In the genomic region with DNA sequence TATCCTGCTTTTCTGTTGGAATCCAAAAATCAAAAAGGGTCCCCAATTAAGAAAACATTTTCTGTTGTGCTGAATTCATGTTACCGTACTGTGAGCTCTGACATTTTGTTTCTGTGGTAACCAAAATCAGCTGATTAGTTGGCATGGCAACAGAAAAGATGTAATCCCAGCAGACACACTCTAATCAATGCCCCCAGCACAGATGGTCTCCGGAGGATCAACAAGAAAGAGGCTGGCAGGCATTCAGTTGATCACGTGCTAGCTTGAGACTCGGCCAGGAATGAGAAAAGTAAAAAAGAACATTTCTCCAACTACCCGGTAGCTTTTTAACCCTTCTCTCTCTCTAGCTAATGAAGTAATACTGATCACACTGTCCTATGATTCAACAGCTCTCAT, we compare ENCODE assay signal across 8 mouse cellular contexts.
A peak's percentile ranks its signal among the peaks of the same experiment; 100 is the strongest.
DNase-seq lines count a peak whose midpoint lies in the region; ATAC-seq lines count a peak whose summit lies in the region.

No protein-coding gene starts in this region.

- 14% methylated on average over 5 of the region's 5 CpGs for WGBS in forebrain, embryonic 10.5 days
- 8% methylated on average over 5 of the region's 5 CpGs for WGBS in hindbrain, embryonic 15.5 days
- WGBS in midbrain, embryonic 11.5 days = 4% methylated on average over 5 of the region's 5 CpGs
- 23% methylated on average over 5 of the region's 5 CpGs for WGBS in intestine, embryonic 16.5 days

- DNase-seq in cerebellum, adult 18-20 months = peak; percentile 3
- DNase-seq in cerebellum, adult 11 months = no peak
- peak; percentile 67 for DNase-seq in forebrain, embryonic 10.5 days (ENCODE audit: extremely low spot score, low spot score)
- DNase-seq in midbrain, embryonic 11.5 days (ENCODE audit: low spot score, missing footprints) = peak; percentile 99
- DNase-seq in kidney, adult 18-20 months = no peak

- H3K27me3 ChIP-seq in forebrain, embryonic 10.5 days (ENCODE audit: poor library complexity, severe bottlenecking) = no peaks in the 10 kb centered on the region
- no peaks in the 10 kb centered on the region for H3K27me3 ChIP-seq in hindbrain, embryonic 15.5 days
- no peaks in the 10 kb centered on the region for H3K27me3 ChIP-seq in midbrain, embryonic 11.5 days (ENCODE audit: control insufficient read depth, insufficient read depth, low read length)
- H3K27me3 ChIP-seq in intestine, embryonic 16.5 days (replicated peaks; ENCODE audit: control insufficient read depth, insufficient read depth, low read length) = no peaks in the 10 kb centered on the region

- ATAC-seq in hindbrain, embryonic 15.5 days (ENCODE audit: low FRiP score, low read depth) = peak; percentile 94
- peak; percentile 98 for ATAC-seq in midbrain, embryonic 11.5 days (ENCODE audit: low FRiP score)
- no peak for ATAC-seq in megakaryocyte, adult 5-6 weeks (ENCODE audit: poor library complexity, severe bottlenecking)
- ATAC-seq in intestine, embryonic 16.5 days = no peak

- H3K4me2 ChIP-seq in hindbrain, embryonic 15.5 days = peak overlapping the region; percentile 37
- no peak overlapping the region for H3K4me2 ChIP-seq in midbrain, embryonic 11.5 days
- H3K4me2 ChIP-seq in intestine, embryonic 16.5 days (ENCODE audit: low read depth, low read length) = no peak overlapping the region

- no peak overlapping the region for H3K9ac ChIP-seq in hindbrain, embryonic 15.5 days
- H3K9ac ChIP-seq in midbrain, embryonic 11.5 days (ENCODE audit: low read length) = no peak overlapping the region
- H3K9ac ChIP-seq in intestine, embryonic 16.5 days (ENCODE audit: low read depth, low read length) = no peak overlapping the region

- H3K9me3 ChIP-seq in forebrain, embryonic 10.5 days = no peaks in the 10 kb centered on the region
- H3K9me3 ChIP-seq in hindbrain, embryonic 15.5 days = no peaks in the 10 kb centered on the region
- no peaks in the 10 kb centered on the region for H3K9me3 ChIP-seq in midbrain, embryonic 11.5 days (ENCODE audit: control insufficient read depth, low read length)
- no peaks in the 10 kb centered on the region for H3K9me3 ChIP-seq in intestine, embryonic 16.5 days (ENCODE audit: control insufficient read depth, low read length)

- H3K4me3 ChIP-seq in forebrain, embryonic 10.5 days = no peak overlapping the region
- H3K4me3 ChIP-seq in hindbrain, embryonic 15.5 days = no peak overlapping the region
- H3K4me3 ChIP-seq in midbrain, embryonic 11.5 days (ENCODE audit: low read depth, low read length) = no peak overlapping the region
- H3K4me3 ChIP-seq in intestine, embryonic 16.5 days (ENCODE audit: low read length) = no peak overlapping the region

- H3K4me1 ChIP-seq in forebrain, embryonic 10.5 days = peaks cover 29% of the 10 kb centered on the region
- peaks cover 28% of the 10 kb centered on the region for H3K4me1 ChIP-seq in hindbrain, embryonic 15.5 days (replicated peaks)
- peaks cover 13% of the 10 kb centered on the region for H3K4me1 ChIP-seq in midbrain, embryonic 11.5 days (ENCODE audit: control insufficient read depth, insufficient read depth, low read length)
- no peaks in the 10 kb centered on the region for H3K4me1 ChIP-seq in intestine, embryonic 16.5 days (ENCODE audit: control insufficient read depth, insufficient read depth, low read length)

- no peak overlapping the region for H3K27ac ChIP-seq in forebrain, embryonic 10.5 days
- peak overlapping the region; percentile 56 for H3K27ac ChIP-seq in hindbrain, embryonic 15.5 days (replicated peaks)
- H3K27ac ChIP-seq in midbrain, embryonic 11.5 days (ENCODE audit: low read depth, low read length) = no peak overlapping the region
- no peak overlapping the region for H3K27ac ChIP-seq in intestine, embryonic 16.5 days (ENCODE audit: low read length)

- no peaks in the 10 kb centered on the region for H3K36me3 ChIP-seq in forebrain, embryonic 10.5 days (replicated peaks)
- H3K36me3 ChIP-seq in hindbrain, embryonic 15.5 days = no peaks in the 10 kb centered on the region
- no peaks in the 10 kb centered on the region for H3K36me3 ChIP-seq in midbrain, embryonic 11.5 days (ENCODE audit: control insufficient read depth, insufficient read depth, low read length)
- H3K36me3 ChIP-seq in intestine, embryonic 16.5 days (ENCODE audit: control insufficient read depth, insufficient read depth, low read length) = no peaks in the 10 kb centered on the region

Comparison
In these comparisons a context has a peak if more than half of its experiments do, and no peak if none do; other contexts are left out.
1. DNase-seq: peak in cerebellum, adult 18-20 months (2 of 2), forebrain, embryonic 10.5 days (single experiment) and midbrain, embryonic 11.5 days (single experiment); none in cerebellum, adult 11 months (single experiment) and kidney, adult 18-20 months (single experiment).
2. ATAC-seq: peak in hindbrain, embryonic 15.5 days (single experiment) and midbrain, embryonic 11.5 days (single experiment); none in megakaryocyte, adult 5-6 weeks (single experiment) and intestine, embryonic 16.5 days (single experiment).